Mouse (Mus musculus): ENCODE data around the gene Tmem176a.
"Not testable (repeated sequence)": the region's sequence is repeated elsewhere in the genome, so short reads cannot be mapped to it uniquely, and the experiment has no call there.

GRCm38 (mm10) chr6:48821991-48822785 is 18.5 kb upstream of the Tmem176a start:
- TF ChIP-seq USF1 (IDR thresholded peaks at IDR 0.05; ENCODE audit: low read depth); MYOG (IDR thresholded peaks at IDR 0.05; ENCODE audit: control insufficient read depth, extremely low read depth, insufficient read length); MAX (IDR thresholded peaks at IDR 0.05); CEBPB (IDR thresholded peaks at IDR 0.05; ENCODE audit: low read depth): not testable (repeated sequence)
